Mouse (Mus musculus): ENCODE results near the gene Kcnma1.

Gene Kcnma1

DNA sequence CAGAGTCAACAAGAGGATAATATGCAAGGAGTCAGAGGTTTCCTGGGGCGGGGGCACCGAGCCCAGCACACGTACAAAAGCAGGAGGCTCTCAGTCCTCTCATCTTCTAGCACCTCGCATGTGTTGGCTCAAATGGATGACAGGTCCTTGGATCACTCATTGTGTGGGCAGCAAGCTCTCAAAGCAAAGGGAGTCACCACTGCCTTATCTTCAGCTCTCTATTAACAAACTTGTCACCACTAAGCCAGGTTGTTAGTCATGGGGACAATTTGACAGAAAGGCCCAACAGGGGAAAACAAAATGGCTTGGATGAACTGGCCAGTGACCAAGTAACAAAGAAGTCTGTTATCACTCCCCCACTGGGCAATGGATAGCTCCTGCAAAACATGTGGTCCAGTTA is 331.5 kb downstream of the Kcnma1 start:
- no peak for DNase-seq (ENCODE audit: low spot score)

DNA sequence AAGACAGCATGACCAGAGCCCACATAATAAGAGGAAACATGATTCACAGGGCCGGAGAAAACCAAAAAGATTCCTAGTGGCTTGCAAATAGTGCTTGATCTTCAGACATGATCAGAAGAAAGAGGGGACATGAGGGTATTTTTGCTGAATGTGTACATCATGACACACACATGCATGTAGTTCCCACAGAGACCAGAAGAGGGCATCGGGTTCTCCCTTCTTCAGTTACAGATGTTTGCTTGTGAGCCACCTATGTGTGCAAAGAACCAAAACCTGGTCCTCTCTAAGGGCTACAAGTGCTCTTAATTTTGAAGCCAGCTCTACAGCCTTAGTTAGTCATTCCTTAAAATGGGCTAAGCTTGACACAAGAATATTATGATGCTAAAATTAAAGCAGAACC is 334.9 kb downstream of the Kcnma1 start:
- no peak for DNase-seq (ENCODE audit: low spot score)

DNA sequence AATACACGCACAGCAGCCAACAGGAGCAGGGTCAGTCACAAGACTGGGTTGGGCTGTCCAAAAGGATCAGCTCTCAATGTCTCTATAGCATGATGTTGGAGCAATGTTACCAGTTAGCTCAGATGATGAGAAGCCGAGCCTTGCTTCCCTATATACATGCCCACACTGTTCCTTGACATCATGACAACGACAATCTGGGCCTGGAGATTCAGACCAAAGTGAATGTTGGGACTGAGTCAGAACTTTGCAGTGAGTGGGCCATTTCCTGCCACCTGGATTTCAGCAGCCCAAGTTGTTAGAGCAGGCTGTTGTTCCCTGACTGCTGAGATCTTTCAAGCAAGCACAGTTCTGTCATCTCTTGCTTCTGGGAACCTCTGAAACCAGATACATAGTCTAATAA is 347.9 kb downstream of the Kcnma1 start:
- DNase-seq (ENCODE audit: low spot score): no peak

DNA sequence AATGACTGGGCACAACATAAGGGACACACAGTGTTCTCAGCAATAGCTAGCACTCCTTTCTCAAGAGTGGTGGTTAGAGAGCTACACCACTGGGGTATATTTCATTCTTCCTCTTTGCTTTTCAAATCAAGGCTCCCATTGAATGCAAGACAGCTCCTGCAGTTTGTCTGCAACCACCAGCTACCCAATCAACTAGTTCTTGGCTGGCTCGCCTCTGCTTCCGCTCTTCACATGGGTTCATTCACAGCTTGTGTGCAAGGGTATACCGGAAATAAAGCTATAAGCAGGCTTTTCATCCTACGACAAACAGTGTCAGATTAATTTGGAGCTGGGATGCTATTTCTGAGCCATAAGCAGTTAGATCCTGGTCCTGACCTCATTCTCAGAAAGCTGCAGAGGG is 362.6 kb downstream of the Kcnma1 start:
- no peak for DNase-seq (ENCODE audit: low spot score)

DNA sequence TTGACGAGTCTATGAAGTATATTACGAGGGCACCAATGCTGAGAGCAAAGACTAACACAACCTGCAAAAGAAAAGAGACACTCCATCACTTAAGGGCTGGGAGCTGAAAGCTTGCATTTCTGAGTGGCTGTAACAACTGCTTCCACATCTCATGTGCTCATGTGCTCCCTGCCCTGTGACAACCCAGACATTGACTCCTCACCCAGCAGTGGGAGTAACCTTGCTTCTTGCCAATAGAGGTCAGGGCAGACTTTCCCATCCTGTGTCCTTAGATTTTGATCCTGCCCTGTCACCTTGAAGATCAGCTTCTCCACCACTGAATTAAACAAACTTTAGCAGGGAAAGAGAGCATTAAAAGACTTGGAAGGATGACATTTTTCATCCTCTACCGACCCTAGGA is 364.2 kb downstream of the Kcnma1 start:
- DNase-seq (ENCODE audit: low spot score): no peak

DNA sequence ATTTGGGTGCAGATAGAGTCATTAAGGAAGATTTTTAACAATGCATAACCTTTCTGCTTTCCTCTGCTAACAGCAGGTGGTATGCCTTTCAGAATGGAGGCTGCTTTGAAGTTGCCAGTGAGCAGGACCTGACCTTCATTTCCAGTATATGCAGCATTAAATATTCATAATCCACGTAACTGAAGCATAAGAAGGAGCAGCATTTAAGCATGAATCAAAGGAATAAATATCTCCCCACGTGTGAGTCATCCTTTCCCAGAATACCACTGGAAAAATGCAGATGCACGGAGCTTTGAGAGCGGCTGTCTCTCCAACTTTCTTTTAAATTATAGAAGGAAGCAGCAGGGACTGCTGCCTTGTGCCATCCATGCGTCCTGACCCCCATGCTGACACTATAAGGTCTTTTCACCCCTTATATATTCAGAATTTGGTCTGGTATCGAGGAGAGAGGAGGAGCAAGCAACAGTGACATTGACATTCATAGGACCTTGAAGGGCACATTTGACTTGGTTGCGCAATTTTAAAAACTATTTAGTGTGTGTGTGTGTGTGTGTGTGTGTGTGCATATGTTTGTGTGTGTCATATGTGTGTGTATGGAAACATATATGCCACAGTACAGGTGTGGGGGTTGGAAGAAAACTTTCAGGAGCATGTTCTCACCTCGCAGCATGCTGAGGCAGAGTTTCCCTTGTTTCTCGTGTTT is 368.8 kb downstream of the Kcnma1 start:
- DNase-seq (ENCODE audit: low spot score): no peak

DNA sequence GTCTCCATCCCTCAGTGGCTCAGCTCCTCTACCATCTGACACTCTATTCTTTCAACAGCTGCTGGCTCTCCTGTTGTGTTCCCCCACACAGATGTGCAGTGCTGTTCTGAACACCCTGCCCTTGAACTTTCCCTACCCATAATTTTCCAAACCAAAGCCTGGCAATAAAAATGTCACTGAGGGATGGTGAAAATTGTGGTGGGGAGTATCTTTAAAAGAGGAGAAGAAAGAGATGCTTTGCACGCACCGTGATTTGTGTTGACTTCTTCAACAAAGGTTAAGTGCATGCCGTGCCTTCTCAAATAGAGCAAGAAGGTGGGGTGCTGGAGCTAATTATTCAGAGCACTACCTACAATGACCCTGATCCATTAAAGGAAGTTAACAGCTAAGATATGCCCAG is 371.1 kb downstream of the Kcnma1 start:
- DNase-seq (ENCODE audit: low spot score): no peak

DNA sequence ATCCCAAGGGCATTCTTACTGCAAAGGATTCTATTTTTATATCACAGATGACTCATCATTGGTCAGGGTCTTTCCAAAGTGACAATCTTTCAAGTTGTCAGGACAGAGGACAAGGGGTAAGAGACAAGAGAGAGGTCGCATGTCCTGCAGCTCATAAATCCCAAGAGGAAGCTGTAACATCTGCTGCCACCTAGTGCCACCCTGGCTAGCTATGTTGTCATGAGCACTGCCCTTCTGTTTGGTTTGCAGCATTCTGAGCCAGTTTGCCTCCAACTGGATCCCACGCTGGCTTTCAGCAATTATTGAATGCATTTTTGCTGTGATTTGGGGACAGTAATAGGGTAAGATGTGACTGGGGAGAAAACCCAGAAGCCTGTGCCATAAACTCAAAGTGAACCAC is 373.6 kb downstream of the Kcnma1 start:
- DNase-seq (ENCODE audit: low spot score): no peak

DNA sequence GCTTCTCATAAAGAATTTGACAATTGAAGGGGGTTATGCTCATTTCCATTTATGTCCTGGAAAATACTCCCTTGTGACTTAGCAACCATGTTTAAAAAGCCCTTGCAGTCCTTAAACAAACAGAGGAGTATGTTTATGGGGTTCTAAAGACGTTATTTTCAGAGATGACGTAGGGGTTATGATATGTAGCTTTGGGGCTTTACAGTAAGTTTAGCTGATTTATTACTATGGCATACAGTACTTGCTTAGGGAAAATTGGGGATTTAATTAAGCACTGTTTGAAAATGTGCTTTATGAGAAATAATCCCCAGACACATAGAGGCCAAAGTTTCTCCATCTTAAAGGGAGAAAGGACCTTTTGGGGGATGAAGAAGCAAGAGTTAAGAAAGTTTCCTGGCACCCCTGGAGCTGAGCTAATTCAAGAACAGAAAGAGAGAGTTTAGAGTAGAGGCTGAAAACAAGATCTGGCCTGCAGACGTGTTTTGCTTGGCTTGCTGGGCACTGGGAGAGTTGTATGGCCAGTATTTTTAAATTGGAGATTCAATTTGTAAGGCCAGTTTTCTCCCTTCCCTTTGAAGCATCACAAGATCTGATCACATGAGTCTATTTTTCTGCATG is 376.1 kb downstream of the Kcnma1 start:
- DNase-seq (ENCODE audit: low spot score): no peak

DNA sequence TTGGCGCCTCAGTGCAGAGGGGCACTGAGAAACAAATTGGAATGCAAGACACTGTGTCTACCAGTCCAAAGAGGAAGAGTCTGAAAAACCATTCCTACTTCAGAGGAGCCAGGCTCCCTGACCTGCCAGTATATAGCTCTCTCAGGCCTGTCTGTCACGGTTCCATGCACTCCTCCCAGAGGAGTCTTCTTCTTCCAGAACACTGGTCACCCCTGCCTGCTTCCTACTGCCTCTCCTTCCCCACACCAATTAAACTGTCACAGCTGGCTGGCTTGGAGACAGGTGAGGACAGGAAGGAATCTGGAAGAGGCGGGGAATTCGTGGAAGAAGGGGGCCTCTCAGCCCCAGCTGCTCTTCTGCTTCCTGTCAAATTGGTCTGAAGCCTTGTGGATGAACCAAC is 378.4 kb downstream of the Kcnma1 start:
- DNase-seq (ENCODE audit: low spot score): no peak

DNA sequence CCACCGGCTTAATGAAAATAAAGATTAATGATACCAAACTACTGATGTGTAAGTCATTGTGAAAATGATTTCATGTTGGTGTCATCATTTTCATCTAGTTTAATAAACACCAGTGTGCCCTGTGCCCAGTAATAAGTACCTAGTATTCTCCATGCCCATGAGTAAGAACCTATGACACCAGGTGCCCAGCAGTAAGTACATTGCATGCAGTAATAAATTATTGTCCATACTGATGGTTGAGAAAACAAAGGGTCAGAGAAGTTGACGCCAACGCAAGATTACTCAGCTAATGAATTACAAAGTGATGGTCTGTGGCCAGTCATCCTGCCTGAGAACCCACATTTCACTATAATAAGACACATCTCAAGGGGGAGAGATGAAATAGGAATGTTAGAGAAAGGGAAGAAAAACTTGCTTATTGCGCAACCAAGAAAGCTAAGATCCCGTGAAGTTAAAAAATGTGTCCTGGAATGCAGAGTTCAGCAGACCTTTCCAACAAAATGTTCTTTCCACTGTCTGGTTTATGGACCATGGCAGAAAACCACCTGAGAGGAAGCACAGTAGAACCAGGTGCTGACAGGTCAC is 381.2 kb downstream of the Kcnma1 start:
- no peak for DNase-seq (ENCODE audit: low spot score)

DNA sequence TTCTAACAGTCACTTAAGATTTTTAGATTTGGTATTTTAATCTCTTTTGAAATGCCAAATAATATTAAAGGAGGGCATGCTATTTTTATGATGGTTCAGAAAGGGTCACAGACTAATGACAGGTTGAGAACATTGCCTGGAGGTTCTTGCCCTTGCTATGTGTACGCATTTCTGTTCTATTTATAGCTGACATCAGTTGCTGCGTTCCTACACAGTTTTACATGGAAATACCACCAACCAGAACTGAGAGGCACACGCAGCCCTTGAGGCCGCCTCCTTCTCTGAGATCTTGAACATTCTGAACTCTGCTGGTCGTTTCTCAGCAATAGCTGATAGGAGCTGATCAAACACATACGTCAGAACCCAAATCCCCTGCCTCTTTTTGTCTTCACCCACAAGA is 387.4 kb downstream of the Kcnma1 start:
- DNase-seq (ENCODE audit: low spot score): no peak

DNA sequence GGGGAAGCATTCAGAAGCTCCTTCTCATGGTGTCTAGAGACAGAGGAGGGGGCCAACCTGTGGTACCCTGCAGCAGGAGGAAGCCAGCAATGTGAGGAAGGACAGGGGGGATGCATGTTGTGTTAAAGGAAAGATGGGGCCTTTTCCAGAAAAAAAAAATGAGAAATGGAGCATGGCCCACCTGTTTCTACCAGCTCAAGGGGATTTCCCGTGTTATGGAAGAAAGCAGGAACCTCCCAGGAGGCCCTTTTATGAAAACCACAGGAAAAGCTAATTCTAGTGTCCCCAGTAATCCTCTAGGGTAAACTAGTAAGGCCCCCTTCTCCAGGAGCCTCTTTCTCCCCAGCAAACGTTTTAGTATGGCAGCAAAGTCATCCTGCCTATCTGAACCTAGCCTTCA is 388.2 kb downstream of the Kcnma1 start:
- DNase-seq (ENCODE audit: low spot score): no peak

DNA sequence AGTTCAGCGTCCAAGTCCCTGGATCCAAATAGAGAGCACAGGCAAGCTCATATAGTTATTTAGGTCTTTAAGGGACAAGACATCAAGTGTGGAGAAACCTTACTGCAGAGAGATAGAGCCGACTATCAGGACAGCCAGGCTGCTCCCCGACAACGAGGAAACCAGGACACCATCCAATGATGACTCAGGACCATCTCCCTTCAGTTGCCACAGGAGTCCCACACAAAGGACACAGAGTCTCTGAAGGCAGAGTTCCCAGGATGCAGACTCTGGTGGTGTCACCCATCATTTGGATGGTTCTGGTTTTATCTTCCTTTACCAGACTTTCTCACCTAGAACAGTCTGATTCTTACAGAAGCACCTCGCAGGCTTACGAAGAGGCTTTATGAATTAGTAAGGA is 388.9 kb downstream of the Kcnma1 start:
- DNase-seq (ENCODE audit: low spot score): no peak

DNA sequence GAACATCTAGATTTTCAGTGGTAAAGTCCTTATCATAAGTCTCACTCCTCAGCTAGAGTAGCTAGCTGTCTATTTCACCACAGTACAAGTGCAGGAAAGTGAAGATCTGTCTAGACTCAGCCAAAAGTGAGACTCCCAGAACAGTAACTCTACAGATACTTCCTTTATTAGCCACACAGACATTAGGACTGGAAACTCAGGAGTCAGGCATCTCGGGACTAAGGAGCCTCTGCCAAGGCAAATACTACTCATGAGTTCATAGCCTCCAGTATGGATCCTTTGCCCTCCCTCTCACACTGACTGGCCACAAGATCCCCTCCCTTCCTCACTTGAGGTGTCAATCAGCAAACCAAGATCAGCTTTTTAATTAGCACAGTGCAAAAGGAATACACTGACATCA is 389.8 kb downstream of the Kcnma1 start:
- DNase-seq (ENCODE audit: low spot score): no peak

DNA sequence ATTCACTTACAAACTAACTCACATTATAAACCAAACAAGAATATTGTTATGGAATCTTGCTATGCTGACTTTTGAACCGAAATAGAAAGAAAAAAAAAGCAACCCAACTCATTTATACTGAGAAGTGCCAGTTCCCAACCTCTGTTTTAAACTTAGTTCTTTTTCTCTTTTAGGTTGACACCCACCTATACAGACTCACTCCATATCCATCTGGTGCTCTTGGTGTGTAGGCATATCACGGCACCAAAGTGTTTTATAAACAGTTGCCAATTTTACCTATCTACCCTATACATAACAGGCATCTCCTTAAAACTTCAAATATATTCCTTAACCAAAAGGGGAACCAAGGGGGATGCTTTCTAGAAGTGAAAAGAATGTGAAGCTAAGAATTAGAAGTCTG is 393.6 kb downstream of the Kcnma1 start:
- no peak for DNase-seq (ENCODE audit: low spot score)

DNA sequence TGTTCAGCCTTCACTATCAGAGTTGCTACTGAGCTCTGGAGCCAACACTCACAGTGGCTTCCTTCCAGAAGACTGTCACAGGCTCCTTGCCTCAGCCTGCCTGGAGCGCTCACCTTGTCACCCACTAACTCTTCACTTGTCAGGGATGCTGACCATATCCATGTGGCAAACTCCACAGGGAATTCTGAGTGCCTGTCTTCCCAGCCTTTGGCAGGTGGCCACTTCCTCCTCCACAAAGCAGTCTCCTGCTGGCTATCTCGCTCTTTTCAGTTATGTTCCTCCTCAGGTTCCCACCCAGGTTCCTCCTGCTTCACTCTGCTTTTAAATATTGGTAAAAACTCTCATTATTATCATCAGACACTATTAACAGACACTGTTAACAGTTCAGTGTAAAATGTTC is 395.3 kb downstream of the Kcnma1 start:
- no peak for DNase-seq (ENCODE audit: low spot score)

DNA sequence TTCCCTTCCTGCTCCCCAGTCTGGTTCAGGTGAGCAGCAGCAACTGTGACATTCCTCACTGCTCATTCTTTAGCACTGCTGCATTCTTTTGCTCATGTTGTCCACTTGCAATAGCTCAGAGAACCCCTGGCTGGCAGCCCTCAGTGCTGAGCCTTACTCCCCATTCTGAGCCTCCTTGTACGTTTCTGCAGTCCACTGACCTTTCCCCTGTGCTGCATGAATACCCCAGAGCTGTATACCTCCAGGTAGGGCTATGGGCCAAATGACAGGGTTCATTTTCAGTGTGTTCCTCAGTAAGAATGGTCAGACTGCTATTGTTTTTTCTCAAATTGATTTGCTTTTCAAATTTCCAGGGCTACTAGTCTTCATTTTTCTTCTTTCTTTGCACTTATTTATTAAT is 396.2 kb downstream of the Kcnma1 start:
- DNase-seq (ENCODE audit: low spot score): no peak

DNA sequence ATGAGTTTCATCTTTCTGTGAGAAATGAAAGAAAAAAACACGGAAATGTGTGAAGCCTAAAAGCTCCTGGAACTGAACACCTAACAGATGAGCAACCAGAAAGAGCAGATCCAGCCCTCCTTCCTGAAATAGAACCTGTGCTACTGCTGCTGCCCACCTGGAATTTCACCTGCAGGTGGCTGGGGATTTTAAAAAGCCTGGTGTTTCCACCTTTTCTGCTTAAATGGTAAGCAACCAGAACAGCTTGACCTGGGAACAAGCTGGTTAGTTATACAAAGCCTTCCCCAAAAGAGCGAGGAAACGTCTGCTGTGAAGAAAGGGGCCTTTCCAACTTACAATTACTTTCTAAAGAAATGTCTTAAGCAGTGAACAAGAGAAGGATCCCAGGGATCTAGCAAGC is 404.2 kb downstream of the Kcnma1 start:
- DNase-seq (ENCODE audit: low spot score): no peak

DNA sequence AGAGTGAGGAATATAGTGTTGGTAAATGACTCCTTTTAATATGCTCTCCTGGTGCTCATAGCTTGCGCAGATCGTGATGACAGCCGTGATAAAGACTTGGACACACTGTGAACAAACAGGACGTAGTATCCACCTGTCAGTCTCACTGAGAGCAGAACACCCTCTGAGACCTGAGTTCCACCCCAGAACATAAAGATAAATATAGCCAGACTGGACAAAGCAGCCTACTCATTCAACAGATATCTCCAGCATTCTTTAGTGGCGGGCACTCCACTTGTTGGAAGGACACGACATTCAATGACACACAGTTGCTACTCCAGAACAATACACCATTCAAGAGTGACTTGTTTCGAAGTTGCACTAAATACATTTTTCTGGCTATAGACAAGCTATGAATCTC is 408.6 kb downstream of the Kcnma1 start:
- DNase-seq (ENCODE audit: low spot score): no peak

DNA sequence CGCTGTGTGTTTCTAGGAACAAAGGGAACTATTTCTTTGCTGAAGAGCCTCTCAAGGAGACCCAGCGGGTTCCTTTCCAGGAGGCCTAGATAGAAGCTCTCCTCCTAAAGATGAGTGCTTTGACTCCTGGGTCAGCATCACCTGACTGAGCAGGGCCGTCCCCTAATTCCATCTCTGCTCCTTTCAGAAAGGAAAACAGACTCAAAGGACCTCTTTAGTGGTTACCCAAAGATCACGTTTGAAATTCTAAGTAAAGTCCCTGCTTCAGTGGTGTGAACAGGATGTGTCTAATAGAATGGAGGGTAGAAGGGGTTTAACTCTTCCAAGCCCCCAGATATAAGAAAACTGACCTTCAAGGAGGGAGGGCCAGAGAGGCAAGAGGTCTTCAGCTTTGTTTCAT is 411.4 kb downstream of the Kcnma1 start:
- no peak for DNase-seq (ENCODE audit: low spot score)

DNA sequence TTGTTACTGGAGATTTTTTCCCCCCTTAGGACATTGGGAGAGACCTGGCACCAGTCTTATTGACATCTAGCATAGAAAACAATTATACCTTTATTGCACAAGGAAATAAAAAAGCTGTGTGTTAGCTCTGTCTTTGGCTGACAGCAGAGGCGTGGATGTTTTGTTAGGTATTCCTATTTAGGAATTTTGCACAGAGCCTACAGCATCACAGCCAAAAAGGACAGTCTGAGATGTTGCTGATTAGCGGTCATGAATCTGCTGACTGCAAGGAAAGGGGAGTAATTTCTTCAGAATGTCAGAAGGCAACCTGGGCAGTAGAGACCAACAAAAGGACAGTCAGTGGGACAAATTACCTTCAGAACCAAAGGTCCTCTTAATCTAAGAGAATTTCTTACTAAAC is 412.2 kb downstream of the Kcnma1 start:
- no peak for DNase-seq (ENCODE audit: low spot score)

DNA sequence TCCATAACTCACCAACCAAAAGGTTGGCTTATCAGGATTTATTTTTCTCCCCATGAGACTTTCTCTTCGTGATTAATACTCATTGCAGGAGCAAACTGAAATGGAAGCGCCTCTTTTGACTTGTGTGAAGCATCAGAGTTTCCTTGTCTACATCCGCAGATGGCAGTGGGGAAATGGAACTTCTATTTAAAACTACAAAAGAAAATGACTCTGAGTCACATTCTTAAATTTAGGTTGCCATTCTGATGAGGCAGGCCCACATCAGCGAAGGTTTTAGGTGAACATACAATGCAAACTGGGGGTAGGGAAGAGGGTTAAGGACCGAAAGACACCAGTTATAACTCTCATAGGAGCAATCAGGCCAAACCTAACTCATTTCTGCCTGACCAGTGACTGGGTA is 419.7 kb downstream of the Kcnma1 start:
- DNase-seq (ENCODE audit: low spot score): no peak
